Mouse (Mus musculus): ENCODE results near the gene Cd300c.
"Not testable (repeated sequence)": the region's sequence is repeated elsewhere in the genome, so short reads cannot be mapped to it uniquely, and the experiment has no call there.

Cd300c gene

GRCm38 (mm10) chr11:114968752-114969207 lies at the start of gene Cd300c:
TSS of gene Cd300c (minus strand) at chr11:114969157.
- DNase-seq (ENCODE audit: low spot score in 2 of 2): no peak

GRCm38 (mm10) chr11:115016093-115016492 lies 47.1 kb upstream of the Cd300c start, which contains the start of gene Cd300ld2:
TSS of gene Cd300ld2 (minus strand) at chr11:115016193.
- DNase-seq (ENCODE audit: low spot score in 2 of 2): not testable (repeated sequence)

GRCm38 (mm10) chr11:115004070-115004469 lies 35.1 kb upstream of the Cd300c start:
- no peak for DNase-seq (ENCODE audit: low spot score in 2 of 2)

GRCm38 (mm10) chr11:115001474-115002040 lies 32.6 kb upstream of the Cd300c start, which contains the start of gene Cd300c2:
TSS of gene Cd300c2 (minus strand) at chr11:115001880.
- no peak for DNase-seq (ENCODE audit: low spot score in 2 of 2)

DNA sequence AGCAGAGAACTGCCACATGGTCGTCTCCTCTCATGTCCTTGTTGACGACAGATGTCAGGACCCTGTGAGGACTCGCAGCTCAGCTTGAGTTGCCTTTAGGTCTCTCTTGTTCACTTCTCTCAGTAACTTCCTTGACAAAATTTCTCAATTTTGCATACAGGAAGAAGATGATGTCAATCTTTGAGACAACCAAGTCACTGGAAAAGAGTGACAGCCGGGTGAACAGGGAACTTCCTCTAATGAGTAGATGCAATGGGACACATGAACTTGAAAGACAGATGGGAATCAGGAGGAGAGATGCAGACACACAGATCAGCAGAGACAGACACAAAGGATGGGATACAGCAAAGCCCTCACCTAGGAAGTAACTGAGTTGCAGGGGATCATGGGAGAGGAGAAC lies 20.8 kb upstream of the Cd300c start, which contains the start of gene Cd300ld:
Gene Cd300ld, minus strand, starts transcription at position 130 of the 400 bp plus-strand sequence.
- DNase-seq (ENCODE audit: low spot score in 2 of 2): no peak

- DNase-seq (ENCODE audit: low spot score in 2 of 2): peak; percentile 18 to 23
Measured at GRCm38 (mm10) chr11:114981866-114982265, 12.9 kb upstream of the Cd300c start.

DNA sequence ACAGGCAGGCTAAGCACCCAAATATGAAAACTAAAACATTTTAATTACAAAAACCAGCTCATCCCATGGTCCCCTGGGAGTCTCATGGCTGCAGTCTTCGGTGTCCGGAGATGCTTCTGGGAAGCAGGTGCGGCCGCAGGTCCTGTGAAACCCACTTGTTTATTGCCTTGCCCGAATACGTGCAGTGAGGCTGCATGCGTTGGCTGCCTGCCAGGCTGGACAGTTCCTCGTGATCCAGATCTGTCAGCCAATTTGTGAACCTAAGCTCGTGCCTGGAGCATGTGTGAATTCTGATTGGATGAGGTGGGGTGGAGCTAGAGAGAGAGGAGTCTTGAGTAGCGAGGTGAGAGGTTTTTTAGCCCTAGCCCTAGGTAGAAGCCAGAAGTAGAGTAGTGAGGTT lies 3.8 kb upstream of the Cd300c start:
- no peak for DNase-seq (ENCODE audit: low spot score in 2 of 2)

DNA sequence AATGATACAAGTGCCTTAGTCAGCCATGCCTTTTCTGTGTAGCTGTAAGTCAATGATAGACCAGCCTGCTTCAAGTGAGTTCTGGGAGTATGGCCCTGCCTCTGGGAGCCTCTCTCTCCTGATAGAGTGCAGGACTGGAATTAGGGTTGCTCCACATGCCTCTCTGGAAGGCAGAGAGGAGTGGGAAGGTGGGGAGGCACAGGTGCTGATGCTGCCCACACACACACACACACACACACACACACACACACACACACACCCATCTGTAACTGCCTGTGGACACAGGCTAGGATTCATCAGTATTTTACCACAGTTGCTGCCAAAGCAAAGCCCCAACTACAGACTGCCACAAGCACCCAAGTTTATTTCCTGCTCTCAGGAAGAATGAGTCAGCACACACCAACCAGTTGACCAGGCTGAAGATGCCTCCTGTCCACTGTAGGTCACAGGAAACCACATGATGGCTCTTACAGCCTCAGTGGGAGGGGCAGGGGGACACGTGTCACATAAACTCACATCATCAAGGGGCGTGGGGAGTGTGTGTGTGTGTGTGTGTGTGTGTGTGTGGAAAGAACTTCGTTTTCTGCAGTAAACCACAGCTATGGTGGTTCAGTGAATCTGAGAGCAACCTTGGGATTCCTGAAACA lies 3.7 kb downstream of the Cd300c start:
- peak in 1 of 2 experiments; percentile 7 for DNase-seq (ENCODE audit: low spot score in 2 of 2)

DNA sequence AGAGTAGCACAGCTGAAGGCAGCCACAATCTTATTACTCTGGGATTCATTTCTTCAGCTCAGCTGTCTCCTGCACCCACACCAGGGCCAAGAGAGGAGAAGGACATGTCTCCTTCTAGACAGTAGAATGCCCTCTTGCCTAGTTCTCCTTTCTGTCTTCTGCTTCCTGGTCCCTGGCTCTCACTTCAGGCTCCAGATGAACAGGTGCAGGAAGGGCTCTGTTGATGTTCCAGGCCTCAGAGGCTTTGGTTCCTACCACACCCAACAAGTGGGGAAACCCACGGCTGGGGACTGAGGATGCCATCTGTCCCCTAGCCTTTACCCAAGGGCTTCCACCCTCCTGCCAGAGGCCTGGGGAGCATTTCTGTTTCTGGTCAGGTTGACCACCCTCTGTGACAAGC lies 8.6 kb downstream of the Cd300c start:
- DNase-seq (ENCODE audit: low spot score in 2 of 2): no peak

- no peak for DNase-seq (ENCODE audit: low spot score in 2 of 2)
Measured at GRCm38 (mm10) chr11:114934144-114934543, 34.8 kb downstream of the Cd300c start, which contains the start of gene Cd300lb. TSS of gene Cd300lb (minus strand) at chr11:114934386.

GRCm38 (mm10) chr11:114933591-114933990 lies 35.4 kb downstream of the Cd300c start:
- DNase-seq (ENCODE audit: low spot score in 2 of 2): no peak

DNA sequence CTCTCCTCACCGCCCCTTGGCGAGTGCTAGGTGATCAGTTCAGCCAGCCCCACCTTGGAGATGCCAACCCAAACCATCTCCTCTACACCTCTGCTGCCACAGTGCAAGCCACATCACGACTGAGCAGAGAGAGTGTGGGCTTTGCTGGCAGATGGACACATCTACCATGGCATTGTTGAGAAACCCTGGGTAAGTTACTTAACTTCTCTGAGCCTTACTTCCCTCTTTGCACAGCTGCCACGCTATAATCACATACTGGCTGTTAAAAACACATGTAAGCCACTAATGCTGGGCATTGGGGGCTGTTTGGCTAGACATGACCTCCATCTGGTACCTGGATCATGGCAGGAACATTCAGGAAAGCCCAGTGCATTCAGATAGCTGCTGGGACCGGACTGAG lies 37.9 kb downstream of the Cd300c start:
- DNase-seq (ENCODE audit: low spot score in 2 of 2): no peak

DNA sequence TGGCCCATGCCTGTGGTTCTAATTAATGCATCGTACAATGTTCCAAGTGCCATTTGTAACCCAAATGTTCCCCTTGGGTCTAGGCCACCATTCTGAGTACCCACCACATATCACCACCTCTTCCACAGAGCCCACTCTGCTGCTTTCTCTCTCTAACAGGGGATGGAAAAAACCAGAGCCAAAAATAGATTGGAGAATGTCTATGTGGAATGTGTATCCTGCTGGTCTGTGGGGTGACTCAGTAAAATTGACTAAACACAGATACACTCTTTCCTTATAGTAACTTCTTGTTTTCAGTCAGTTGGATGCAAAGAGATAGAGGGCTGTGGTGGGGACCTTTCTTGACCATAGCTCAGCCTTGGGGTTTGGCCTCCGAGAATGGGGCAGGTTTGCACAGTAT lies 39.4 kb downstream of the Cd300c start:
- no peak for DNase-seq (ENCODE audit: low spot score in 2 of 2)

GRCm38 (mm10) chr11:114923961-114924360 lies 45.0 kb downstream of the Cd300c start:
- DNase-seq (ENCODE audit: low spot score in 2 of 2): no peak

- peak; percentile 62 to 66 for DNase-seq (ENCODE audit: low spot score in 2 of 2)
Measured at GRCm38 (mm10) chr11:114922439-114922838, 46.5 kb downstream of the Cd300c start.

DNA sequence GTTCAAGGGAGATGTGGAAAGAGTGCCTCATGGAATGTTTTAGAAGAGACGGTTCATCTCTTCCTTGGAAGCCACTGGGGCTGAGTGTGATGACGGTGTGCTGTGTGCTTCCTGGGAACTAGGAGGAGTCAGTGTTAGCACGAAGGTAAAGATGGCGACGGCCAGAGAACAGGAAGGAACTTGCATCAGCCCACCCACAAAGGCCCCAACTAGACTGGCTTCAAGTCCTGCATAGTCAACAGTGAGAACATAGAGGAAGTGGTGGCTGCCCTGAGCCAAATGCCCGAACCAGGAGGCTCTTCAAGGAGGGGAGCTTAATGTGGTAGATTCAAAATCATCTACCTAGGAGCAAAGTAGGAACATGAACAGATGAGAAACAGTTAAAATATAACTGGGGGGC lies 51.8 kb downstream of the Cd300c start:
- DNase-seq (ENCODE audit: low spot score in 2 of 2): no peak

DNA sequence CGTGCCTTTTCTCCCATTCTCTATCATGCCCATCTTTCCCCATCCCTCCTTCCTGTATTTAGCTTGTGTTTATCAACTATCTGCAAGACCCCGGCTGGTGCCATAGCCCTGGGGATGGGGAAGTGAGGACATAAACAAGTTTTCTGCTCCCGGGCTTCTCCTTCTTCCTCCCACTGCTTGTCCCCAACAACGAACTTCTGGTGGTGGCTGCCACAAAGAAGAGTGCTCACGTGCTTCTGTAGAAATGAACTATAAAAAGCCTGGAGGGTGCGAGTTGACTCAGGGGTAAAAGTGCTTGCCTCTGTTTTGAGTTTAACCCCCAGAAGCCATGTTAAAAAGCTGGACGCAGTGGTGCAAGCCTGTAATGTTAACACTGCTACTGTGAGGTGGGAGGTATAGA lies 54.0 kb downstream of the Cd300c start:
- DNase-seq (ENCODE audit: low spot score in 2 of 2): no peak

DNA sequence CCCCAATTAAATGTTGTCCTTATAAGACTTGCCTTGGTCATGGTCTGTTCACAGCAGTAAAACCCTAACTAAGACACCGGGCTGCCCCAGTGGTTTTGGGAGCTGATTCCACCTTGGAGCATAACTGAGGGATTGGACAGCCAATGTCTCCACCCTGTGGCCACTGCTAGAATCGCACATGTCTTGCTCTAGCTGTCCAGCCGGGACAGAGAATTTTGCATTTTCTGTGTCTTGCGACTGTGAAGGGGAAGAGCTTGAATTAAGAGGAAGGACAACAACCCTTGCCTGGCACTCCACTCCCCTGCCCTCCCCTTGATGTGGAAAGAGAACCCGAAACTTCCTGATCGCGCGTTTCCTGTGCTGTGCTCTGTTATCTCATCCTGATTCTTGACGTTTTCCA lies 56.1 kb downstream of the Cd300c start:
- peak; percentile 90 to 91 for DNase-seq (ENCODE audit: low spot score in 2 of 2)

DNA sequence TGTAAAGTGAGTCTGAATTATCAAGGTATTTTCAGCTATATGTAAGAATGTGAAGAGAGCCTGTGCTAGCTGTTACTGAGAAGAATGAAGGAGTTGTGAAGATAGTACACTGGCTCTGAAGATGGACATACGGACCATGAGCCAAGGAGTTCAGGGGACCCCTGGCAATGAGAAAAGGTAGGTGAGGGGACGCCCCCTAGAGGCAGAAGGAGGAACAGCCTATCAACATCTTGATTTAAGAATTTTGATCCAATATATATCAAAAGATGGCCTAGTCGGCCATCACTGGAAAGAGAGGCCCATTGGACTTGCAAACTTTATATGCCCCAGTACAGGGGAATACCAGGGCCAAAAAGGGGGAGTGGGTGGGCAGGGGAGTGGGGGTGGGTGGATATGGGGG lies 59.4 kb downstream of the Cd300c start:
- not testable (repeated sequence) for DNase-seq (ENCODE audit: low spot score in 2 of 2)

DNA sequence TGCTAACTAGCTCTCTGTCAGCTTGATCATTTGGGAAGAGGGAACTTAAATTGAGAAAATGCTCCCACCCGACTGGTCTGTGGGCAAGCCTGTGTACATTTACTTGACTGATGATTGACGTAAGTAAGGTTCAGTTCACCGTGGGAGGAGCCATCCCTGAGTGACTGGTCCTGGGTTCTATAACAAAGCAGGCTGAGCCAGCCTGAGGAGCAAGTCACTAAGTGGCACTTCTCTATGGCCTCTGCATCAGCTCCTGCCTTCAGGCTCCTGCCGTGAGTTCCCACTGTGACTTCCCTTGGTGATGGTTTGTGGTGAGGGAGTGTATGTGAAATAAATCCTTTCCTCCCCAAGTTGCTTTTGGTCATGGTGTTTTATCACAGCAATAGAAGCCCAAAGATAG lies 60.9 kb downstream of the Cd300c start:
- DNase-seq (ENCODE audit: low spot score in 2 of 2): no peak

- no peak for DNase-seq (ENCODE audit: low spot score in 2 of 2)
Measured at GRCm38 (mm10) chr11:114907567-114907966, 61.4 kb downstream of the Cd300c start.

Measured in right cerebral cortex, adult 2 months (tissue).